In the genomic region with DNA sequence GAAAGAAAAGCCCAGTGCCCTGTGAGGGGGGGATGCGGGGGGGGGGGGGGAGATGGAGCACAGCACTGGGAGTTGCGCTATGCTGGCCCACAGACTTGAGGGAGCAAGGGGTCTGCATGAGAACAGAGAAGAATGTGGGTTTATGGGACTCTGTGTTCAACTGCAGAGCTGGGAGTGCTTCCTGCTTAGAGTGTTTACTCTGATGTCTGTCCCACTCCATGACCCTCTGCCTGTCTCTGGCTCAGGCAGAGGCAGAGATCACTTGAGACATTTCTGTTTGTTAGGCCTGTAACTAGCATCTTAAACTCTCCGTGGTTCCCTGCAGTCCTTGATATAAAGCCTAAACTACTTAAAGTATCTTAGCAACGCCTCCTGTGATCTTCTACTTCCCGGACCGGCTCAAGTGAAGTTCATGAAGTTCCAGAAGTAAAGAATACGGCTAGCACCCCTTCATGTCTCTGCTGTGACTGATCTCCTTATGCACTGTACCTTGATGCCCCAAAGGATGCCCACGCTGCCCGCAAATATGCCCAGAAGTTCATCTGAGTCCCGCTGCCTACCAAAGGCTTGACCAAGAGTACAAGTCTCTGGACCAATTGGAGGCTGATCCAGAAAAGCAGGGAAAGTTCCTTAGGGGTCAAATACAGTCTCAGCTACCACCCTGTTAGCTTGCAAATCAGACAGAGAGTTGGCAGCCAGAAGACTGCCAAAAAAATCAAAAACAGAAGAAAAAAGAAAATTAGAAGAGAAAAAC, we compare ENCODE assay signal across 8 mouse cellular contexts. TPM values are rescaled to one million over a fixed set of nuclear protein-coding genes. Genes with fewer than 3 reads are reported as not detected.
A peak's percentile ranks its signal among the peaks of the same experiment; 100 is the strongest.
DNase-seq lines count a peak whose midpoint lies in the region; ATAC-seq and TF ChIP-seq lines count a peak whose summit lies in the region.

No protein-coding gene starts in this region.

- no peak for TF ChIP-seq CTCF in lung, adult 2 months (IDR thresholded peaks at IDR 0.05; ENCODE audit: insufficient read depth, low read length)

- TF ChIP-seq POLR2A in lung, adult 2 months (IDR thresholded peaks at IDR 0.05; ENCODE audit: borderline replicate concordance, extremely low read depth, low read depth, low read length): no peak

- no peaks in the 10 kb centered on the region for H3K9me3 ChIP-seq in forebrain, embryonic 10.5 days
- no peaks in the 10 kb centered on the region for H3K9me3 ChIP-seq in forebrain, embryonic 16.5 days (ENCODE audit: control insufficient read depth, low read length)
- H3K9me3 ChIP-seq in lung, embryonic 15.5 days: no peaks in the 10 kb centered on the region
- no peaks in the 10 kb centered on the region for H3K9me3 ChIP-seq in lung, embryonic 16.5 days (ENCODE audit: control insufficient read depth, low read length)

- H3K27me3 ChIP-seq in forebrain, embryonic 10.5 days (ENCODE audit: poor library complexity, severe bottlenecking): no peaks in the 10 kb centered on the region
- H3K27me3 ChIP-seq in forebrain, embryonic 16.5 days (replicated peaks; ENCODE audit: control insufficient read depth, insufficient read depth, low read length): no peaks in the 10 kb centered on the region
- no peaks in the 10 kb centered on the region for H3K27me3 ChIP-seq in lung, embryonic 15.5 days
- H3K27me3 ChIP-seq in lung, embryonic 16.5 days (ENCODE audit: control insufficient read depth, insufficient read depth, low read depth, low read length): no peaks in the 10 kb centered on the region

- H3K4me2 ChIP-seq in forebrain, embryonic 16.5 days (ENCODE audit: low read length): no peak overlapping the region
- peak overlapping the region; percentile 1 for H3K4me2 ChIP-seq in lung, embryonic 15.5 days
- 0 out of 2 replicates have a peak overlapping the region, but pooled peaks have one; percentile 9 for H3K4me2 ChIP-seq in lung, embryonic 16.5 days (ENCODE audit: low read depth, low read length)

- no peak overlapping the region for H3K4me3 ChIP-seq in forebrain, embryonic 10.5 days
- H3K4me3 ChIP-seq in forebrain, embryonic 16.5 days (replicated peaks; ENCODE audit: low read length): no peak overlapping the region
- no peak overlapping the region for H3K4me3 ChIP-seq in lung, embryonic 15.5 days
- H3K4me3 ChIP-seq in lung, adult 2 months (replicated peaks; ENCODE audit: extremely low read depth, low read depth, low read length): no peak overlapping the region
- H3K4me3 ChIP-seq in lung, embryonic 16.5 days (ENCODE audit: low read length): no peak overlapping the region

- H3K27ac ChIP-seq in forebrain, embryonic 10.5 days: peak overlapping the region; percentile 77
- no peak overlapping the region for H3K27ac ChIP-seq in forebrain, embryonic 16.5 days (ENCODE audit: low read length)
- peak overlapping the region; percentile 79 for H3K27ac ChIP-seq in lung, embryonic 15.5 days
- peak overlapping the region; percentile 81 for H3K27ac ChIP-seq in lung, embryonic 16.5 days (ENCODE audit: low read length)

- no peaks in the 10 kb centered on the region for H3K36me3 ChIP-seq in forebrain, embryonic 10.5 days (replicated peaks)
- H3K36me3 ChIP-seq in forebrain, embryonic 16.5 days (ENCODE audit: control insufficient read depth, insufficient read depth): no peaks in the 10 kb centered on the region
- H3K36me3 ChIP-seq in lung, embryonic 15.5 days: no peaks in the 10 kb centered on the region
- H3K36me3 ChIP-seq in lung, embryonic 16.5 days (ENCODE audit: control insufficient read depth, insufficient read depth, low read length): no peaks in the 10 kb centered on the region

- 69% methylated on average over 10 of the region's 10 CpGs for WGBS in forebrain, embryonic 10.5 days
- WGBS in forebrain, embryonic 16.5 days: 63% methylated on average over 10 of the region's 10 CpGs
- 20% methylated on average over 9 of the region's 10 CpGs for WGBS in lung, embryonic 15.5 days
- 34% methylated on average over 10 of the region's 10 CpGs for WGBS in lung, adult 2 months
- WGBS in lung, embryonic 16.5 days: 24% methylated on average over 10 of the region's 10 CpGs

- ATAC-seq in forebrain, embryonic 16.5 days: no peak
- ATAC-seq in lung, embryonic 15.5 days (ENCODE audit: borderline replicate concordance, extremely low read depth, low FRiP score, low TSS enrichment): peak; percentile 63
- peak; percentile 57 for ATAC-seq in lung, embryonic 16.5 days (ENCODE audit: low read depth)

- peaks cover 19% of the 10 kb centered on the region for H3K4me1 ChIP-seq in forebrain, embryonic 10.5 days
- no peaks in the 10 kb centered on the region; the same call in 1 of the 2 replicates for H3K4me1 ChIP-seq in forebrain, embryonic 16.5 days (replicated peaks; ENCODE audit: control insufficient read depth, insufficient read depth, low read length)
- H3K4me1 ChIP-seq in lung, embryonic 15.5 days: peaks cover 25% of the 10 kb centered on the region
- peaks cover 2% of the 10 kb centered on the region; the same call in 1 of the 2 replicates for H3K4me1 ChIP-seq in lung, adult 2 months (ENCODE audit: control insufficient read depth, insufficient read depth, low read length)
- peaks cover 22% of the 10 kb centered on the region for H3K4me1 ChIP-seq in lung, embryonic 16.5 days (replicated peaks; ENCODE audit: control insufficient read depth, insufficient read depth, low read length)

- DNase-seq in forebrain, embryonic 10.5 days (ENCODE audit: extremely low spot score, low spot score): no peak
- no peak for DNase-seq in lung, adult 2 months
- no peak for DNase-seq in cerebellum, postnatal 14 days
- DNase-seq in right cerebral cortex, adult 18-20 months: no peak
- no peak for DNase-seq in spleen, postnatal 36 days (ENCODE audit: low spot score in 2 of 2)

- H3K9ac ChIP-seq in forebrain, embryonic 16.5 days (replicated peaks; ENCODE audit: low read depth, low read length): no peak overlapping the region
- H3K9ac ChIP-seq in lung, embryonic 15.5 days: no peak overlapping the region
- no peak overlapping the region for H3K9ac ChIP-seq in lung, embryonic 16.5 days (ENCODE audit: low read length)

RNA-seq across cellular contexts. Expression of a gene that starts 47.5 kb away (rescaled TPM):
- polyA plus RNA-seq in forebrain, embryonic 10.5 days (2016; fragmentation: Nextera tagmentation; extraction: Ambion mirVana): 2.8 and 2.9 TPM in 2 replicates
- 7.8 and 8.0 TPM in 2 replicates for polyA plus RNA-seq in forebrain, embryonic 16.5 days (2015; fragmentation: Nextera tagmentation; extraction: Ambion mirVana)
- polyA plus RNA-seq in lung, embryonic 15.5 days (2015; fragmentation: Nextera tagmentation; extraction: Ambion mirVana): 0.86 and 1.2 TPM in 2 replicates
- polyA plus RNA-seq in lung, adult 2 months (2012; rRNA removed): 0.19 and 0.20 TPM in 2 replicates
- 0.60 and 0.89 TPM in 2 replicates for polyA plus RNA-seq in lung, embryonic 16.5 days (2015; fragmentation: Nextera tagmentation; extraction: Ambion mirVana)
